Mouse (Mus musculus): ENCODE data around the gene Gpam.

The Gpam gene

GRCm38 (mm10) chr19:55060964-55061363 is 66.1 kb downstream of the Gpam start:
- TF ChIP-seq POU5F1 (IDR thresholded peaks at IDR 0.05; ENCODE audit: borderline replicate concordance, low read length) (no peak), CTCF (conservative IDR thresholded peaks at IDR 0.05; ENCODE audit: low read length) (peak; percentile 69), NANOG (IDR thresholded peaks at IDR 0.05; ENCODE audit: borderline replicate concordance, low read length) (no peak)
- Histone ChIP-seq H3K4me3 (replicated peaks; ENCODE audit: low read length) (no peak overlapping the region), H3K27me3 (ENCODE audit: insufficient read depth, low read length) (peaks cover 13% of the 10 kb centered on the region), H3K4me1 (replicated peaks; ENCODE audit: low read depth, low read length) (peaks cover 14% of the 10 kb centered on the region), H3K36me3 (ENCODE audit: insufficient read depth, low read length) (no peaks in the 10 kb centered on the region), H3K9me3 (ENCODE audit: low read length) (peaks cover 12% of the 10 kb centered on the region)

GRCm38 (mm10) chr19:55057483-55057882 is 69.6 kb downstream of the Gpam start:
- Histone ChIP-seq H3K9me3 (ENCODE audit: low read length) (peaks cover 12% of the 10 kb centered on the region), H3K4me3 (replicated peaks; ENCODE audit: low read length) (no peak overlapping the region), H3K27me3 (ENCODE audit: insufficient read depth, low read length) (peaks cover 13% of the 10 kb centered on the region), H3K36me3 (ENCODE audit: insufficient read depth, low read length) (no peaks in the 10 kb centered on the region), H3K4me1 (replicated peaks; ENCODE audit: low read depth, low read length) (peaks cover 4% of the 10 kb centered on the region; the same call in 1 of the 2 replicates)
- TF ChIP-seq CTCF (conservative IDR thresholded peaks at IDR 0.05; ENCODE audit: low read length), result no peak
- no peak for TF ChIP-seq POU5F1 (IDR thresholded peaks at IDR 0.05; ENCODE audit: borderline replicate concordance, low read length)
- no peak for TF ChIP-seq NANOG (IDR thresholded peaks at IDR 0.05; ENCODE audit: borderline replicate concordance, low read length)

GRCm38 (mm10) chr19:55055634-55056269 is 71.3 kb downstream of the Gpam start:
- TF ChIP-seq CTCF (conservative IDR thresholded peaks at IDR 0.05; ENCODE audit: low read length) (no peak), POU5F1 (IDR thresholded peaks at IDR 0.05; ENCODE audit: borderline replicate concordance, low read length) (no peak), NANOG (IDR thresholded peaks at IDR 0.05; ENCODE audit: borderline replicate concordance, low read length) (no peak)
- Histone ChIP-seq H3K4me3 (replicated peaks; ENCODE audit: low read length) (no peak overlapping the region), H3K4me1 (replicated peaks; ENCODE audit: low read depth, low read length) (no peaks in the 10 kb centered on the region; the same call in 1 of the 2 replicates), H3K36me3 (ENCODE audit: insufficient read depth, low read length) (no peaks in the 10 kb centered on the region), H3K9me3 (ENCODE audit: low read length) (peaks cover 12% of the 10 kb centered on the region), H3K27me3 (ENCODE audit: insufficient read depth, low read length) (peaks cover 7% of the 10 kb centered on the region; the same call in 1 of the 2 replicates)

- H3K4me1 ChIP-seq (replicated peaks; ENCODE audit: low read depth, low read length), result no peaks in the 10 kb centered on the region
- no peak overlapping the region for H3K4me3 ChIP-seq (replicated peaks; ENCODE audit: low read length)
- H3K27me3 ChIP-seq (ENCODE audit: insufficient read depth, low read length), result no peaks in the 10 kb centered on the region
- no peaks in the 10 kb centered on the region for H3K9me3 ChIP-seq (ENCODE audit: low read length)
- TF ChIP-seq POU5F1 (IDR thresholded peaks at IDR 0.05; ENCODE audit: borderline replicate concordance, low read length) (no peak), NANOG (IDR thresholded peaks at IDR 0.05; ENCODE audit: borderline replicate concordance, low read length) (no peak), CTCF (conservative IDR thresholded peaks at IDR 0.05; ENCODE audit: low read length) (no peak)
- no peaks in the 10 kb centered on the region for H3K36me3 ChIP-seq (ENCODE audit: insufficient read depth, low read length)
These were observed 73.9 kb downstream of the Gpam start for GRCm38 (mm10) chr19:55053163-55053562.

GRCm38 (mm10) chr19:55037406-55037805 is 89.6 kb downstream of the Gpam start:
- H3K9me3 ChIP-seq (ENCODE audit: low read length), result no peaks in the 10 kb centered on the region
- H3K4me3 ChIP-seq (replicated peaks; ENCODE audit: low read length), result no peak overlapping the region
- no peaks in the 10 kb centered on the region; the same call in 1 of the 2 replicates for H3K27me3 ChIP-seq (ENCODE audit: insufficient read depth, low read length)
- H3K4me1 ChIP-seq (replicated peaks; ENCODE audit: low read depth, low read length), result no peaks in the 10 kb centered on the region
- TF ChIP-seq POU5F1 (IDR thresholded peaks at IDR 0.05; ENCODE audit: borderline replicate concordance, low read length) (no peak), NANOG (IDR thresholded peaks at IDR 0.05; ENCODE audit: borderline replicate concordance, low read length) (no peak), CTCF (conservative IDR thresholded peaks at IDR 0.05; ENCODE audit: low read length) (no peak)
- no peaks in the 10 kb centered on the region for H3K36me3 ChIP-seq (ENCODE audit: insufficient read depth, low read length)

GRCm38 (mm10) chr19:55018872-55019271 is 108.2 kb downstream of the Gpam start:
- no peak overlapping the region for H3K4me3 ChIP-seq (replicated peaks; ENCODE audit: low read length)
- H3K36me3 ChIP-seq (ENCODE audit: insufficient read depth, low read length), result no peaks in the 10 kb centered on the region
- no peaks in the 10 kb centered on the region for H3K27me3 ChIP-seq (ENCODE audit: insufficient read depth, low read length)

More at GRCm38 (mm10) chr19:55018872-55019271, 108.2 kb downstream of the Gpam start:
- H3K9me3 ChIP-seq (ENCODE audit: low read length), result peaks cover 7% of the 10 kb centered on the region
- TF ChIP-seq NANOG (IDR thresholded peaks at IDR 0.05; ENCODE audit: borderline replicate concordance, low read length) (no peak), POU5F1 (IDR thresholded peaks at IDR 0.05; ENCODE audit: borderline replicate concordance, low read length) (no peak), CTCF (conservative IDR thresholded peaks at IDR 0.05; ENCODE audit: low read length) (no peak)
- H3K4me1 ChIP-seq (replicated peaks; ENCODE audit: low read depth, low read length), result no peaks in the 10 kb centered on the region

All from E14TG2a.4 (cell line).